Mouse (Mus musculus): Measurements from ENCODE around the gene Gins2.
A peak's percentile ranks its signal among the peaks of the same experiment; 100 is the strongest.

DNA sequence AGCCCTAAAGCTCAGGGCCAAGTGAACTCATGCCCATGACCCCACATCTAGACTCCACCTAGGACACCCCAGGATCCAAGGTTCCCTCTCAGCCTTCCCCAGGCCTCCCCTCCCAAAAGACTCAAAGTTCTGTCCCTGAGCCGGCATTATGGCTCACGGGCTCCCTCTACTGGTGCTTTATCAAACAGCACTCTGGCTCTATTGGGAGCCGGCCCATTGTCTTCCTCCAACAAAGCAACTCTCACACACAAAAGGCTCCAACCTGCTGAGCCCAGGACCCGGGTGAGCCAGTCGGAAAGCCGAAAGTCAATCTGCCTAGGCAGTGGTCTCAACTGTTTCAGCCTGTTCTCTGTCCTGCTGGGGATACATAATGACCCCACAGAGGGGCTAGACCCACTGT, 29.0 kb upstream of the Gins2 start:
- peak; percentile 81 for TF ChIP-seq CTCF (IDR thresholded peaks at IDR 0.05; ENCODE audit: borderline replicate concordance, control insufficient read depth, extremely low read depth, insufficient read depth, low read length, poor library complexity)
- TF ChIP-seq POLR2A (IDR thresholded peaks at IDR 0.05; ENCODE audit: control insufficient read depth, extremely low read depth, insufficient read depth, low read length, poor library complexity) = no peak
